Mouse (Mus musculus) midbrain, embryonic 16.5 days (tissue): ENCODE measurements around the gene Fam168b. TPM values are rescaled to one million over a fixed set of nuclear protein-coding genes. Genes with fewer than 3 reads are reported as not detected.

ENCODE experiments used
- ATAC-seq: fragments of 200-750 bp; cut with Nextera tagmentation; 2 replicates; pipeline ENCODE4 v1.8.0; 2017; ENCODE audit warnings: moderate TSS enrichment
- H3K27ac ChIP-seq: fragments of 300-500 bp; sonication (generic); 2 replicates; pipeline ENCODE4 v1.5.1; 2014; ENCODE audit warnings: mild to moderate bottlenecking, low read length, mixed read lengths
- H3K27me3 ChIP-seq: fragments of 300-500 bp; sonication (generic); 2 replicates; pipeline ENCODE4 v1.6.1; 2014; ENCODE audit warnings: low read depth, low read length, mixed read lengths; ENCODE audit not compliant: control insufficient read depth, insufficient read depth
- H3K36me3 ChIP-seq: fragments of 300-500 bp; sonication (generic); 2 replicates; pipeline ENCODE4 v1.6.1; 2014; ENCODE audit warnings: mild to moderate bottlenecking, low read length, moderate library complexity, mixed read lengths; ENCODE audit not compliant: control insufficient read depth, insufficient read depth
- H3K4me1 ChIP-seq: fragments of 300-500 bp; sonication (generic); 2 replicates; pipeline ENCODE4 v1.6.1; 2014; ENCODE audit warnings: mild to moderate bottlenecking, low read length, mixed read lengths; ENCODE audit not compliant: control insufficient read depth, insufficient read depth
- H3K4me2 ChIP-seq: fragments of 300-500 bp; sonication (generic); 2 replicates; pipeline ENCODE4 v1.6.1; 2014; ENCODE audit warnings: mild to moderate bottlenecking, low read length, mixed read lengths
- H3K4me3 ChIP-seq: fragments of 300-500 bp; sonication (generic); 2 replicates; pipeline ENCODE4 v1.5.1; 2014; ENCODE audit warnings: low read depth, mild to moderate bottlenecking, low read length, moderate library complexity, mixed read lengths
- H3K9ac ChIP-seq: fragments of 300-500 bp; sonication (generic); 2 replicates; pipeline ENCODE4 v1.6.1; 2014; ENCODE audit warnings: low read depth, low read length, mixed read lengths
- H3K9me3 ChIP-seq: fragments of 300-500 bp; sonication (generic); replicated peaks from 2 replicates; pipeline ENCODE4 v1.6.1; 2014; ENCODE audit warnings: mild to moderate bottlenecking, low read length, mixed read lengths; ENCODE audit not compliant: control insufficient read depth, poor library complexity, severe bottlenecking
- WGBS: fragments of 180-500 bp; shearing (Covaris S2); extraction: QIAGEN DNeasy Blood & Tissue Kit; methylation state at CpG from one replicate; pipeline ENCODE4 v1.1.7; 2014; 5-methylcytosine and 5-hydroxymethylcytosine counted together
- polyA plus RNA-seq: library from polyadenylated mRNA; unstranded; fragments of >200 nt; fragmentation: Nextera tagmentation; extraction: Ambion mirVana; gene quantifications from 2 replicates; pipeline ENCODE4 v1.2.1, GENCODE M21; 2015

The Fam168b gene
- 131 and 139 TPM in 2 replicates for polyA plus RNA-seq

DNA sequence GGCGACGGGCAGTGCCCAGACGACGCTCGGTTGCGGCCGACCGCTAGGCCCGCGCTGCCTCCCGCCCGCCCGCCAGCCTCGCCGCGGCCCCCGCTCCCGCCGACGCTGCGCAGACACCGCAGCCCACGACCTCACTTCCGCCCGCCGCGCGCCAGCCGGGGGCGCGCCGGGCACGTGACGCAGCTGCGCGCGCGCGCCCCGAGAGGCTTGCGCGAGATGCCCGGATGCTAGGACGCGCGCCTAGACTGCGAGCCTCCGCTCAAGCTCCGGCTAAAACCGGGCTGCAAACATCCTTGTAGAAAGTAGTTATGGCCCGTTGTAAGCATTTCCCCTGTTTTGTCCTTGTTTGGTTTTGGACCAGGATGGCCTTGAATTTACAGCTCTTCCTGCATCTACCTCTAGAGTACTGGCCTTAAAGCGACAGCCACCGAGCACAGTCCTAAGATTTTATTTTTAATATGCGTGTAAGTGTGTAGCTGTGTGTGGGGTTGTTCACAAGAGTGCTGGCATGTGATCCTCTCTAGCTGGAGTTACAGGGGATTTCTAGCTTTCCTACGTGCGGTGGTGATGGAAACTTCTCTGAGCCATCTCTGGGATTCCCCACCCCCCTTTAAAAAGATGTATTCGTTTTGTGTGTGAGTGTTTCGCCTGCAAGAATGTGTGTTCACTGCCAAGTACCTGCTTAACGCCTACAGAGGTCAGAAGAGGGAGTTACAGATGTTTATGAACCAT is at the start of gene Fam168b:
Fam168b (minus strand) TSS at position 179 of the 732 bp plus-strand sequence.
- Histone ChIP-seq H3K4me1 (peaks cover 34% of the 10 kb centered on the region), H3K4me2 (peak within 1 kb of the TSS; percentile 96)
- 1% methylated on average over 52 of the region's 59 CpGs for WGBS

GRCm38 (mm10) chr1:34892466-34892865 is 49.6 kb upstream of the Fam168b start:
- Histone ChIP-seq H3K4me1 (no peaks in the 10 kb centered on the region), H3K9me3 (no peaks in the 10 kb centered on the region), H3K27me3 (no peaks in the 10 kb centered on the region), H3K9ac (no peak overlapping the region), H3K27ac (no peak overlapping the region), H3K4me3 (no peak overlapping the region), H3K4me2 (no peak overlapping the region), H3K36me3 (no peaks in the 10 kb centered on the region)
- WGBS: 79% methylated on average over 3 of the region's 3 CpGs
- ATAC-seq: no peak

More for the DNA sequence above, at the start of gene Fam168b:
- Histone ChIP-seq H3K9ac (peak within 1 kb of the TSS; percentile 96), H3K27me3 (no peaks in the 10 kb centered on the region), H3K4me3 (peak within 1 kb of the TSS; percentile 83), H3K36me3 (no peaks in the 10 kb centered on the region), H3K27ac (peak within 1 kb of the TSS; percentile 99), H3K9me3 (no peaks in the 10 kb centered on the region)
- ATAC-seq: peak; percentile 90

DNA sequence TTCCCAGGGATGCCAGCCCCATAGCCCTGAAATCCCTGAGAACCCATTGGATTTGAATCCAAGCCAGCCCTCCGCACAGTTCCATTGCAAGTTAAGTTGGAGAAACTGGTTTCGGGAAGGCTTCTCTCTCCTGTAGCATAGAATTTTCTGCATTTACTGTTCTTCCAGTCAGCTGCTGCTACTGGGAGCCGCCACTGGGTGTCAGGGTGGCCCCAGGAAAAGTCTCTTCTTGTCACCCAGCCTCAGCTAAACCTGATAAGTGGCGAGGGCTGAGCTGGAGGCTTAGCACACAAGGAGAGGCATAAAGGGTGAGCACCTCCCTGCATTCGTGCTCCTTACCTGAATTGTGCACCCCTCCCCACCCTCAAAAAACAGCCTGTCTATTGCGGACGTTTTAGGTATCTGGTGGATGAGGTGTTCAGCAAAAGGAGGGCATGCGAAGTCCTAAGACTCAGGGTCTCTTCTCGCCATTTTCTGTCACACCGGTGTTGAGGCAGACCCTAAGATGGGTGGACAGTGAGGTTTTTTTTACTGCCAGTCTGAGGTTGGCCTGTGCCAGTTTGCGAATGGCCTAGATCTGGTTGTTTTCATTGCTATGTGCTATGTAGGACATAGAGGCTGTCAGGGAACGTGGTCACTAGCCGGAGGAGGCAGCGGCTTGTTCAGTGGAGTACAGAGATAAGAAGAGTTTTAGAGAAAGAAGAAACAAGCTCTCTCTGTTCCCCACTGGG is 48.9 kb upstream of the Fam168b start:
- 56% methylated on average over 14 of the region's 14 CpGs for WGBS

GRCm38 (mm10) chr1:34883776-34884175 is 40.9 kb upstream of the Fam168b start:
- no peaks in the 10 kb centered on the region for H3K9me3 ChIP-seq
- no peaks in the 10 kb centered on the region for H3K4me1 ChIP-seq
- H3K4me2 ChIP-seq: no peak overlapping the region
- no peak for ATAC-seq
- H3K9ac ChIP-seq: no peak overlapping the region
- H3K27ac ChIP-seq: no peak overlapping the region
- H3K4me3 ChIP-seq: no peak overlapping the region
- no peaks in the 10 kb centered on the region for H3K27me3 ChIP-seq
- H3K36me3 ChIP-seq: peaks cover 3% of the 10 kb centered on the region; the same call in 1 of the 2 replicates

More for the DNA sequence above, 48.9 kb upstream of the Fam168b start:
- no peaks in the 10 kb centered on the region for H3K27me3 ChIP-seq
- no peaks in the 10 kb centered on the region for H3K36me3 ChIP-seq
- no peaks in the 10 kb centered on the region for H3K9me3 ChIP-seq
- no peak overlapping the region for H3K4me3 ChIP-seq
- no peak overlapping the region for H3K4me2 ChIP-seq
- ATAC-seq: peak; percentile 94
- H3K4me1 ChIP-seq: no peaks in the 10 kb centered on the region
- H3K27ac ChIP-seq: no peak overlapping the region
- H3K9ac ChIP-seq: no peak overlapping the region

GRCm38 (mm10) chr1:34879611-34880010 is 36.7 kb upstream of the Fam168b start:
- no peaks in the 10 kb centered on the region for H3K4me1 ChIP-seq
- H3K9ac ChIP-seq: no peak overlapping the region
- H3K27ac ChIP-seq: no peak overlapping the region
- peaks cover 21% of the 10 kb centered on the region for H3K36me3 ChIP-seq
- 92% methylated on average over 6 of the region's 6 CpGs for whole genome bisulfite sequencing
- H3K4me3 ChIP-seq: no peak overlapping the region
- no peaks in the 10 kb centered on the region for H3K9me3 ChIP-seq
- no peak for ATAC-seq
- H3K4me2 ChIP-seq: no peak overlapping the region
- H3K27me3 ChIP-seq: no peaks in the 10 kb centered on the region

DNA sequence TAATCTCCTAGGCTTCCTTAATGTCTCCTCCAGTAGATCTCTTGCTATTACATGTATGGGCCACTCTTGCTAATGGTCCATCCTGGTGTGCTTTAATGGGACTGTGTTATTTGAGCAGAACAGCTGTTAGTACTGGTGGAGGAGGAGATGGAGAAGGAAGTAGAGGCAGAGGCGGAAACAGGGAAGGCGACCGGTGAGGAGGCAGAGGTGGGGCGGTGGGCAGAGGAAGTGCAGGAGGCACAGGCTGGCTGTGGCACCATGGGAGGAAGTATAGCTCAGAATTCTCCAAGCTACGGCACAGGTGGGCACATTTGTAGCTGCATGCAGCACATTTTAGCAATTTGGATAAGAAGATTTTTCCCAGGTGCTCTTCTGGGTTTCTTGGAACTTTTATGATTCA is 30.7 kb upstream of the Fam168b start:
- no peaks in the 10 kb centered on the region for H3K4me1 ChIP-seq
- no peaks in the 10 kb centered on the region for H3K9me3 ChIP-seq
- H3K27me3 ChIP-seq: no peaks in the 10 kb centered on the region
- ATAC-seq: no peak
- no peak overlapping the region for H3K9ac ChIP-seq
- no peak overlapping the region for H3K27ac ChIP-seq
- peaks cover 34% of the 10 kb centered on the region for H3K36me3 ChIP-seq
- no peak overlapping the region for H3K4me3 ChIP-seq
- 97% methylated on average over 5 of the region's 5 CpGs for WGBS
- H3K4me2 ChIP-seq: no peak overlapping the region

- Histone ChIP-seq H3K4me1 (no peaks in the 10 kb centered on the region), H3K36me3 (peaks cover 30% of the 10 kb centered on the region), H3K9ac (no peak overlapping the region), H3K27ac (no peak overlapping the region), H3K9me3 (no peaks in the 10 kb centered on the region), H3K4me3 (no peak overlapping the region), H3K4me2 (no peak overlapping the region), H3K27me3 (no peaks in the 10 kb centered on the region)
- WGBS: 98% methylated on average over 9 of the region's 9 CpGs
- no peak for ATAC-seq
These were observed 28.3 kb upstream of the Fam168b start for GRCm38 (mm10) chr1:34871170-34871569.

DNA sequence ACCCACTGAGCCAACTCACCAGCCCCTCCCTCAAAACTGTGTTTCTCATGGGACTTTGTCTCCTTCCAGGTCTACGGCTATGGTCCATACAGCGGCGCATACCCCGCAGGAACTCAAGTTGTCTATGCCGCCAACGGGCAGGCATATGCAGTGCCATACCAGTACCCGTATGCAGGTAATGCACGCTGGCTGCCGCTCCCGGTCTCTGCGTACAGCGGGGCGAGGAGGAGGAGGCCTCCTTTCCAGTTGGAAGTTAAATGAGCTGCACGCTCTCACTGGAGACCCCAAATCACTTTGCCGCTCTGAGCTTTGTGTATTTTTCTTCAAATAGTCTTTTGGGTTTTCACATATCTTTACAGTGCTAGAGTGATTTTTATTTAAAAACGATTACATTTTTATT is 26.4 kb upstream of the Fam168b start:
- H3K4me2 ChIP-seq: no peak overlapping the region
- H3K27me3 ChIP-seq: no peaks in the 10 kb centered on the region
- no peaks in the 10 kb centered on the region for H3K9me3 ChIP-seq
- H3K36me3 ChIP-seq: peaks cover 28% of the 10 kb centered on the region
- WGBS: 96% methylated on average over 16 of the region's 16 CpGs
- no peak overlapping the region for H3K9ac ChIP-seq
- H3K4me3 ChIP-seq: no peak overlapping the region
- ATAC-seq: no peak
- H3K4me1 ChIP-seq: no peaks in the 10 kb centered on the region
- H3K27ac ChIP-seq: no peak overlapping the region

DNA sequence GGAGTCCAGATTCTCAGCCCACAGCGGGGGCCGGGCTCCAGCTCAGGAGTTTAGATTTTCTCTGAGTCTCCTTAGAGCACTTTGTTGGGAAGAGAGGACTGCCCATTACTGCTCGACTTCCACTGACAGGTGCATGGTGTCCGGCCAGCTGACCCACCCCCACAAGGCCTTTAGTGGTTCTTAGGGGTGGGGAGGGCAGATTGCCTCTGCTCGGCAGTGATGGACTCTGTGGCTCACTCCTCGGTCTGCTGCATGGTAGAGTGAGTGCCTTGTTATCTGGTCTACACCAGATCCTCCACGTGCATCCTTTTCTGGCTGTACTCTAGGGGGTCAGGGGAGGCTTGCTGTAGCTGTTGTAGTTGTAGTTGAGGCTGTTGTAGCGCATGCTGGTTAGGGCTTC is 25.5 kb upstream of the Fam168b start:
- 92% methylated on average over 8 of the region's 8 CpGs for WGBS
- Histone ChIP-seq H3K9me3 (no peaks in the 10 kb centered on the region), H3K27me3 (no peaks in the 10 kb centered on the region), H3K27ac (no peak overlapping the region), H3K4me2 (no peak overlapping the region), H3K36me3 (peaks cover 29% of the 10 kb centered on the region), H3K4me1 (no peaks in the 10 kb centered on the region), H3K4me3 (no peak overlapping the region), H3K9ac (no peak overlapping the region)
- no peak for ATAC-seq
